Mouse (Mus musculus) testis, adult 2 months (tissue): ENCODE measurements around the gene Gm8369.

Experiments used
- CTCF ChIP-seq: fragments of 200-500 bp; IDR thresholded peaks from 2 replicates; pipeline ENCODE4 v1.5.1; 2012; ENCODE audit warnings: low read depth, mild to moderate bottlenecking, inconsistent platforms, low read length, moderate library complexity; ENCODE audit not compliant: control insufficient read depth, insufficient read depth, insufficient replicate concordance
- POLR2A ChIP-seq: fragments of 200-500 bp; IDR thresholded peaks from 2 replicates; pipeline ENCODE4 v1.6.1; 2012; ENCODE audit warnings: low read depth, mild to moderate bottlenecking, inconsistent platforms, low read length, moderate library complexity; ENCODE audit not compliant: control insufficient read depth

GRCm38 (mm10) chr19:11500796-11501195, 15.1 kb downstream of the Gm8369 start:
- TF ChIP-seq CTCF: no peak
- no peak for TF ChIP-seq POLR2A
